Mouse (Mus musculus) megakaryocyte, embryonic 14.5 days (primary cell): ENCODE data around the gene Khdrbs2.

Experiments used
- FLI1 ChIP-seq: IDR thresholded peaks from 2 replicates; pipeline ENCODE4 v1.6.1; 2012; ENCODE audit warnings: low read length, inconsistent platforms, mixed read lengths
- GATA1 ChIP-seq: IDR thresholded peaks from 3 replicates; pipeline ENCODE4 v1.6.1; 2012; ENCODE audit warnings: mixed read lengths, low read length, inconsistent platforms, borderline replicate concordance

- TF ChIP-seq GATA1 (no peak), FLI1 (no peak)
Observed at GRCm38 (mm10) chr1:32270519-32270918, 98.0 kb downstream of the Khdrbs2 start.
